Mouse (Mus musculus) stomach, postnatal 0 days (tissue): Measurements from ENCODE around the gene Cass4. TPM values are rescaled to one million over a fixed set of nuclear protein-coding genes. Genes with fewer than 3 reads are reported as not detected.

Source experiments
- ATAC-seq: fragments of 200-750 bp; cut with Nextera tagmentation; 2 replicates; pipeline ENCODE4 v1.8.0; 2017; ENCODE audit not compliant: low FRiP score, low TSS enrichment
- DNase-seq: peaks from one replicate; pipeline ENCODE4 v3.0.0-alpha.2; 2016; ENCODE audit warnings: low spot score
- H3K27ac ChIP-seq: fragments of 300-500 bp; sonication (generic); replicated peaks from 2 replicates; pipeline ENCODE4 v1.5.1; 2014; ENCODE audit warnings: mild to moderate bottlenecking, control low read depth
- H3K27me3 ChIP-seq: fragments of 300-500 bp; sonication (generic); 2 replicates; pipeline ENCODE4 v1.6.1; 2014; ENCODE audit warnings: low read length; ENCODE audit not compliant: control insufficient read depth, insufficient read depth
- H3K36me3 ChIP-seq: fragments of 300-500 bp; sonication (generic); 2 replicates; pipeline ENCODE4 v1.6.1; 2014; ENCODE audit warnings: low read length, mixed read lengths; ENCODE audit not compliant: control insufficient read depth, insufficient read depth
- H3K4me1 ChIP-seq: fragments of 300-500 bp; sonication (generic); replicated peaks from 2 replicates; pipeline ENCODE4 v1.6.1; 2014; ENCODE audit warnings: antibody characterized with exemption; ENCODE audit not compliant: control insufficient read depth, insufficient read depth
- H3K4me2 ChIP-seq: fragments of 300-500 bp; sonication (generic); replicated peaks from 2 replicates; pipeline ENCODE4 v1.6.1; 2014; ENCODE audit warnings: low read depth, mild to moderate bottlenecking, control low read depth, moderate library complexity
- H3K4me3 ChIP-seq: fragments of 300-500 bp; sonication (generic); 2 replicates; pipeline ENCODE4 v1.5.1; 2014; ENCODE audit warnings: low read depth, low read length, control low read depth
- H3K9ac ChIP-seq: fragments of 300-500 bp; sonication (generic); 2 replicates; pipeline ENCODE4 v1.6.1; 2014; ENCODE audit warnings: mild to moderate bottlenecking, low read length, control low read depth, mixed read lengths
- H3K9me3 ChIP-seq: fragments of 300-500 bp; sonication (generic); 2 replicates; pipeline ENCODE4 v1.6.1; 2016; ENCODE audit warnings: low read length; ENCODE audit not compliant: control insufficient read depth
- CTCF ChIP-seq: IDR thresholded peaks from 2 replicates; pipeline ENCODE4 v1.5.1; 2016; ENCODE audit warnings: antibody characterized with exemption, low read depth, mild to moderate bottlenecking, moderate library complexity
- EP300 ChIP-seq: optimal IDR thresholded peaks from 2 replicates; pipeline ENCODE3; 2016; ENCODE audit warnings: antibody characterized with exemption
- WGBS: fragments of 180-500 bp; shearing (Covaris S2); extraction: QIAGEN DNeasy Blood & Tissue Kit; methylation state at CpG from one replicate; pipeline ENCODE4 v1.1.7; 2014; 5-methylcytosine and 5-hydroxymethylcytosine counted together
- polyA plus RNA-seq: library from polyadenylated mRNA; unstranded; fragments of >200 nt; fragmentation: Nextera tagmentation; extraction: Ambion mirVana; gene quantifications from 2 replicates; pipeline ENCODE4 v1.2.1, GENCODE M21; 2015

The Cass4 gene
- polyA plus RNA-seq, 1 experiment from 2014 or later: 0.18 TPM

GRCm38 (mm10) chr2:172348297-172348950, 45.2 kb upstream of the Cass4 start:
- TF ChIP-seq EP300: no peak
- no peak for TF ChIP-seq CTCF
- no peak overlapping the region for H3K27ac ChIP-seq
- DNase-seq: no peak
- no peak overlapping the region for H3K4me3 ChIP-seq
- no peak for ATAC-seq
- no peak overlapping the region for H3K9ac ChIP-seq
- H3K27me3 ChIP-seq: no peaks in the 10 kb centered on the region
- H3K9me3 ChIP-seq: no peaks in the 10 kb centered on the region
- H3K36me3 ChIP-seq: no peaks in the 10 kb centered on the region; the same call in 1 of the 2 replicates
- H3K4me2 ChIP-seq: no peak overlapping the region
- 25% methylated on average over 3 of the region's 3 CpGs for WGBS
- H3K4me1 ChIP-seq: 0 out of 2 replicates have a peak, but pooled peaks cover 3% of the 10 kb centered on the region

DNA sequence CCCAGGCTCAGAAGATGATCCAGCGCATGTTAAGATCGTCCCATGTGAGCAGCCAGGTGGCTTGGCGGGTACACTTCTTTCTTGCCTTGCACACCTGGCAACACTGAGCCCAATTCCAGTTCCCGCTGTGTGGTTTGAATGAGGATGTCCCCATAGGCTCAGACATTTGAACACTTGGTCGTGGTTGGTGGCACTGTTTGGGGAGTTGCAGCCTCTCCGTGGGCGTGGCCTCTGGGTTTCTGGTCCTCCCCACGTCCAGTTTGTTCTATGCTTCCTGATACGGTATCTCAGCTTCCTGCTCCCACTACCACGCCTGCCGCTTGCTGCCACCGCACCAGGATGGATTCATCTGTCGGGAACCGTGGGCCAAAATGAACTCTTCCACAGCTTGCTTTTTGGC, 43.8 kb upstream of the Cass4 start:
- peak; percentile 39 for DNase-seq
- 77% methylated on average over 14 of the region's 14 CpGs for WGBS
- Histone ChIP-seq H3K4me3 (no peak overlapping the region), H3K4me1 (0 out of 2 replicates have a peak, but pooled peaks cover 3% of the 10 kb centered on the region), H3K27ac (no peak overlapping the region), H3K9ac (no peak overlapping the region), H3K4me2 (no peak overlapping the region), H3K9me3 (no peaks in the 10 kb centered on the region), H3K27me3 (no peaks in the 10 kb centered on the region), H3K36me3 (no peaks in the 10 kb centered on the region; the same call in 1 of the 2 replicates)
- ATAC-seq: no peak
- TF ChIP-seq CTCF (no peak), EP300 (no peak)

DNA sequence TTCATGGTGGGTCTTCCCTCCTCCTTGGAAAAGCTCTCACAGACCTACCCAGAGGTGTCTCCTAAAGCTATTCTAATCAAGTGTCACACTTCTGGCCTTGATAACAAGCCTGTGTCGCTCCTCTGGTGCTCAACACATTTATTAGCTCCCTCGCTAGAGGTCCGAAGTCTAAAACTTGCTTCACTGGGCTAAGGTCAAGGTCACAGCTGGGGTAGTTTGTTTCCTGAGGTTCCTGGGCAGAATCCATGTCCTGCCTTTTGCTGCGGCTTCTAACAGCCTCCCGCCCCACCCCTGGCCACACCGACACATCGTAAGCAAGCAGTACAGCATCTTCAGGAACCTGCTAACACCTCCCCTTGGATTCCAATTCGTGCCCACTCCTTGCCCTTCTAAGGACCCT, 42.8 kb upstream of the Cass4 start:
- ATAC-seq (no peak), DNase-seq (no peak)
- no peak for TF ChIP-seq CTCF
- no peak for TF ChIP-seq EP300
- Histone ChIP-seq H3K27me3 (no peaks in the 10 kb centered on the region), H3K9ac (no peak overlapping the region), H3K4me3 (no peak overlapping the region), H3K4me2 (no peak overlapping the region), H3K27ac (no peak overlapping the region), H3K4me1 (0 out of 2 replicates have a peak, but pooled peaks cover 3% of the 10 kb centered on the region), H3K36me3 (peaks cover 3% of the 10 kb centered on the region; the same call in 1 of the 2 replicates), H3K9me3 (no peaks in the 10 kb centered on the region)
- WGBS: 69% methylated on average over 8 of the region's 8 CpGs

GRCm38 (mm10) chr2:172353218-172353617, 40.4 kb upstream of the Cass4 start:
- ATAC-seq: no peak
- no peak overlapping the region for H3K9ac ChIP-seq
- no peak overlapping the region for H3K4me3 ChIP-seq
- H3K36me3 ChIP-seq: peaks cover 12% of the 10 kb centered on the region
- no peaks in the 10 kb centered on the region for H3K9me3 ChIP-seq
- no peak for DNase-seq
- 0 out of 2 replicates have a peak, but pooled peaks cover 3% of the 10 kb centered on the region for H3K4me1 ChIP-seq
- no peak overlapping the region for H3K4me2 ChIP-seq
- 85% methylated on average over 9 of the region's 9 CpGs for WGBS
- TF ChIP-seq CTCF (no peak), EP300 (no peak)
- H3K27me3 ChIP-seq: no peaks in the 10 kb centered on the region
- no peak overlapping the region for H3K27ac ChIP-seq

DNA sequence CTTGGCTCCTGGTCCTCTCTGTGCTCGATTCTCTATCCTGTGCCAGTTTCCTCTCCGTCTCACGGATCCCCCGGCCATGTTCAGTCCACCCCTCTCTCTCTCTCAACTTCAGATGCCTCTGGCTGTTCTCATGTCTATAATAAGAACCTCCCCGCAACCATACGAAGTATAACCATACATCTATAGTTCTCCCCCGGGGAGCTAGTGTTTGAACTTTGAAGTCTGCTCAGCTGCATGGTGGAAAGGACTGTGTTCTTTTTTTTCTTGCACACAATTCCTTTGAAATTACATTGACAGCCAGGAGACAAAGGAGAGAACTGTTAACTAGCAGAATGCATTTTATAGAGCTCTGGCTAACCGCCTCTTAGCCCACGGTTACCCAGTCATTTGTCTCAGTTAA, 38.8 kb upstream of the Cass4 start:
- 78% methylated on average over 9 of the region's 9 CpGs for WGBS
- peaks cover 16% of the 10 kb centered on the region for H3K36me3 ChIP-seq

DNA sequence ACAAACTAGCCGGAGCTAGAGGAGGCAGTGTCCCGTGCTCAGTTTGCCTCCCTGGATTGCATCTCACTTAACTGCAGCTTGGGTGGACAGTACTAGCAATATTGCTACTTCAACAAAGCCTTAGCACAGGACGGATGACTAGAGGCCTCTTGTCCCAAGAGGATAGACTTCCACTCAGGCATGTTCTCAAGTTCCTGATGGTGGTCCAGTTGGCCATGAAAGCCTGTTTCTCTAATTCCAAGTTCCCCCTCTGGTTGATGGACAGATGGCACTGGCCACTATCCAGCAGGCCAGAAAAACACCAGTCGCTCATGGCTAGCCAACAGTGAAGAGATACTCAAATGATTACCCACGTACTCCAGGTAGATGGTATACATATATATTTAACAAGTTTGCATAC, 37.8 kb upstream of the Cass4 start:
- DNase-seq: no peak
- ATAC-seq: no peak
- Histone ChIP-seq H3K4me2 (no peak overlapping the region), H3K4me1 (no peaks in the 10 kb centered on the region), H3K9ac (no peak overlapping the region), H3K9me3 (no peaks in the 10 kb centered on the region), H3K27me3 (no peaks in the 10 kb centered on the region), H3K4me3 (no peak overlapping the region), H3K36me3 (peaks cover 16% of the 10 kb centered on the region), H3K27ac (no peak overlapping the region)
- TF ChIP-seq EP300 (no peak), CTCF (no peak)
- 88% methylated on average over 5 of the region's 5 CpGs for WGBS

More for the DNA sequence above, 38.8 kb upstream of the Cass4 start:
- no peak for TF ChIP-seq EP300
- TF ChIP-seq CTCF: no peak
- H3K9ac ChIP-seq: no peak overlapping the region
- no peaks in the 10 kb centered on the region for H3K27me3 ChIP-seq
- H3K4me3 ChIP-seq: no peak overlapping the region
- DNase-seq: no peak
- H3K9me3 ChIP-seq: no peaks in the 10 kb centered on the region
- no peak overlapping the region for H3K4me2 ChIP-seq
- H3K27ac ChIP-seq: no peak overlapping the region
- no peak for ATAC-seq
- H3K4me1 ChIP-seq: no peaks in the 10 kb centered on the region
